Mouse (Mus musculus) embryonic facial prominence, embryonic 14.5 days (tissue): ENCODE results near the gene Ttll5. TPM values are rescaled to one million over a fixed set of nuclear protein-coding genes. Genes with fewer than 3 reads are reported as not detected.

Experiments used
- ATAC-seq: fragments of 200-750 bp; cut with Nextera tagmentation; 2 replicates; pipeline ENCODE4 v1.8.0; 2017; ENCODE audit warnings: low read depth, moderate number of reproducible peaks, moderate TSS enrichment
- DNase-seq: peaks from one replicate; pipeline ENCODE4 v3.0.0-alpha.2; 2015; ENCODE audit warnings: low spot score
- H3K27ac ChIP-seq: fragments of 300-500 bp; sonication (generic); replicated peaks from 2 replicates; pipeline ENCODE4 v1.5.1; 2014; ENCODE audit warnings: low read depth, mild to moderate bottlenecking, low read length, moderate library complexity
- H3K27me3 ChIP-seq: fragments of 300-500 bp; sonication (generic); replicated peaks from 2 replicates; pipeline ENCODE4 v1.6.1; 2014; ENCODE audit warnings: low read length; ENCODE audit not compliant: control insufficient read depth, insufficient read depth
- H3K36me3 ChIP-seq: fragments of 300-500 bp; sonication (generic); 2 replicates; pipeline ENCODE4 v1.6.1; 2014; ENCODE audit warnings: low read length, mixed read lengths; ENCODE audit not compliant: control insufficient read depth, insufficient read depth
- H3K4me1 ChIP-seq: fragments of 300-500 bp; sonication (generic); 2 replicates; pipeline ENCODE4 v1.6.1; 2014; ENCODE audit warnings: antibody characterized with exemption, low read length; ENCODE audit not compliant: control insufficient read depth, insufficient read depth
- H3K4me2 ChIP-seq: fragments of 300-500 bp; sonication (generic); 2 replicates; pipeline ENCODE4 v1.6.1; 2014; ENCODE audit warnings: low read depth, mild to moderate bottlenecking, low read length, moderate library complexity, mixed read lengths
- H3K4me3 ChIP-seq: fragments of 300-500 bp; sonication (generic); 2 replicates; pipeline ENCODE4 v1.5.1; 2014; ENCODE audit warnings: low read depth, mild to moderate bottlenecking, low read length
- H3K9ac ChIP-seq: fragments of 300-500 bp; sonication (generic); 2 replicates; pipeline ENCODE4 v1.6.1; 2014; ENCODE audit warnings: low read depth, mild to moderate bottlenecking, low read length, moderate library complexity, mixed read lengths
- H3K9me3 ChIP-seq: fragments of 300-500 bp; sonication (generic); 2 replicates; pipeline ENCODE4 v1.6.1; 2016; ENCODE audit warnings: low read length; ENCODE audit not compliant: control insufficient read depth
- WGBS: fragments of 180-500 bp; shearing (Covaris S2); extraction: QIAGEN DNeasy Blood & Tissue Kit; methylation state at CpG from one replicate; pipeline ENCODE4 v1.1.7; 2014; 5-methylcytosine and 5-hydroxymethylcytosine counted together
- polyA plus RNA-seq: library from polyadenylated mRNA; unstranded; fragments of >200 nt; fragmentation: Nextera tagmentation; extraction: Ambion mirVana; gene quantifications from 2 replicates; pipeline ENCODE4 v1.2.1, GENCODE M21; 2014

Gene Ttll5
- polyA plus RNA-seq, 1 experiment from 2014 or later = 12.4 TPM

GRCm38 (mm10) chr12:85828856-85829255 lies 4.4 kb downstream of the Ttll5 start:
- Histone ChIP-seq H3K4me2 (no peak overlapping the region), H3K9ac (no peak overlapping the region), H3K27ac (no peak overlapping the region), H3K9me3 (no peaks in the 10 kb centered on the region), H3K4me1 (peaks cover under 1% of the 10 kb centered on the region; the same call in 1 of the 2 replicates), H3K4me3 (no peak overlapping the region), H3K27me3 (no peaks in the 10 kb centered on the region), H3K36me3 (peaks cover 21% of the 10 kb centered on the region; the same call in 1 of the 2 replicates)
- no peak for DNase-seq
- WGBS = 93% methylated on average over 3 of the region's 3 CpGs
- no peak for ATAC-seq

DNA sequence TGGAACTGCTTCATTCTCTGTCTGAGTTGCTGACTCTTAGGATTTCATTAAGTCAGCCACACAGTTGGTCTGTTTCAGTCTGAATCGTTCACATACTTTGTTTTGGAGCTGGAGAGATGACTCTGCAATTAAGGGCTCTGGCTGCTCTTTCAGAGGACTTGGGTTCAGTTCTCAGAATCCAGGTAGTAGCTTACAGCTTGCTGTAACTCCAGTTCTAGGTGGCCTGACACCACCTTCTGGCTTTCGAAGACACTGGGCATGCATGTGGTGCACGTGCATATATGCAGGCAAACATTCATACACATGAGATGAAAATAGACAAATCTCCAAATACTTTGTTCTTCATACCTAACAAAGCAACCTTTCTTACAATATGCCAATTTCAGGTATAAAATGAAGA lies 5.4 kb downstream of the Ttll5 start:
- DNase-seq (no peak), ATAC-seq (no peak)
- 88% methylated on average over 3 of the region's 3 CpGs for WGBS

DNA sequence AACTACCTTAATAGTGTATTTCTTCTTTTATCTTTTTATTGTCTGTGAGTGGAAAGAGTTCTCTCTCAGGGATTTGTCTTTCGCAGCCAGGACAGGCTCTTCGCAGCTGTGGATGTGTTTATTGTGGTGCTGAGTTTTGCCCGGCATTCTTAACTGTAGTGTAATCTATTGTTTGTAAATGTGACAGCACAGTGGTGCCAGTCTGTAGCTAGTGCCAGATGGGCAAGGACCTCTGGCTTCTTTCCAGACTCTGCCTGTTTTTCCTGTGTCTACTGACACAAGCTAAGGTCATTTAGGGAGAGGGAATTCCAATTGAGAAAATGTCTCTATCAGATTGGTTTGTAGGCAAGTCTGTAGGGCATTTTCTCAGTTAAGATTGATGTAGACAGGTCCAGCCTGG lies 6.2 kb downstream of the Ttll5 start:
- peaks cover 21% of the 10 kb centered on the region; the same call in 1 of the 2 replicates for H3K36me3 ChIP-seq
- no peak overlapping the region for H3K4me2 ChIP-seq
- H3K9ac ChIP-seq = no peak overlapping the region
- no peak for DNase-seq
- H3K4me3 ChIP-seq = no peak overlapping the region
- no peak for ATAC-seq
- WGBS = 88% methylated on average over 3 of the region's 3 CpGs
- no peak overlapping the region for H3K27ac ChIP-seq
- H3K4me1 ChIP-seq = no peaks in the 10 kb centered on the region
- H3K27me3 ChIP-seq = no peaks in the 10 kb centered on the region
- no peaks in the 10 kb centered on the region for H3K9me3 ChIP-seq

More for the DNA sequence above, 5.4 kb downstream of the Ttll5 start:
- peaks cover 21% of the 10 kb centered on the region; the same call in 1 of the 2 replicates for H3K36me3 ChIP-seq
- H3K9me3 ChIP-seq = no peaks in the 10 kb centered on the region
- H3K4me1 ChIP-seq = no peaks in the 10 kb centered on the region
- H3K4me3 ChIP-seq = no peak overlapping the region
- no peak overlapping the region for H3K4me2 ChIP-seq
- H3K27me3 ChIP-seq = no peaks in the 10 kb centered on the region
- no peak overlapping the region for H3K27ac ChIP-seq
- H3K9ac ChIP-seq = no peak overlapping the region

DNA sequence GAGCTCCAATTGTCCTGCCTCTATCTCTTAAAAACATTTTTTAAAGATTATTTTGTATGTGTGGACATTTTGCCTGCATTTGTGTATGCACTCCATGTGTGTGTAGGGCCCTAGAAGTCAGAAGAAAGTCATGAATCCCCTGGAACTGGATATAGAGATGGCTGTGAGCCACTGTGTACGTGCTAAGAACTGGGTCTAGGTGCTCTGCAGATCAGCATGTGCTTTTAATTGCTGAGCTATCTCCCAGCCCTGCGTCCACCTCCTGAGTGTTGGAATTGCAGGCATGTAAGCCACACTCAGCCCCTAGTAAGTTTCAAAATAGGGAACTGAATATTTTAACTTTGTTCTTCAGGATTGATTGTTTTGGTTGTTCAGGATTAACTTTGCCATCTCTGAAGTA lies 10.1 kb downstream of the Ttll5 start:
- no peaks in the 10 kb centered on the region for H3K27me3 ChIP-seq
- no peak overlapping the region for H3K4me2 ChIP-seq
- no peaks in the 10 kb centered on the region for H3K9me3 ChIP-seq
- H3K4me1 ChIP-seq = no peaks in the 10 kb centered on the region
- ATAC-seq (no peak), DNase-seq (no peak)
- H3K9ac ChIP-seq = no peak overlapping the region
- peaks cover 19% of the 10 kb centered on the region; the same call in 1 of the 2 replicates for H3K36me3 ChIP-seq
- H3K27ac ChIP-seq = no peak overlapping the region
- no peak overlapping the region for H3K4me3 ChIP-seq
- WGBS = 62% methylated on average over 2 of the region's 2 CpGs

- no peak overlapping the region for H3K4me2 ChIP-seq
- 84% methylated on average over 2 of the region's 2 CpGs for WGBS
- H3K4me1 ChIP-seq = no peaks in the 10 kb centered on the region
- 0 out of 2 replicates have a peak, but pooled peaks cover 7% of the 10 kb centered on the region for H3K36me3 ChIP-seq
- no peak for ATAC-seq
- DNase-seq = no peak
- H3K9me3 ChIP-seq = no peaks in the 10 kb centered on the region
- H3K27ac ChIP-seq = no peak overlapping the region
- no peak overlapping the region for H3K9ac ChIP-seq
- H3K4me3 ChIP-seq = no peak overlapping the region
- H3K27me3 ChIP-seq = no peaks in the 10 kb centered on the region
Observed at GRCm38 (mm10) chr12:85837765-85838164, 13.3 kb downstream of the Ttll5 start.

DNA sequence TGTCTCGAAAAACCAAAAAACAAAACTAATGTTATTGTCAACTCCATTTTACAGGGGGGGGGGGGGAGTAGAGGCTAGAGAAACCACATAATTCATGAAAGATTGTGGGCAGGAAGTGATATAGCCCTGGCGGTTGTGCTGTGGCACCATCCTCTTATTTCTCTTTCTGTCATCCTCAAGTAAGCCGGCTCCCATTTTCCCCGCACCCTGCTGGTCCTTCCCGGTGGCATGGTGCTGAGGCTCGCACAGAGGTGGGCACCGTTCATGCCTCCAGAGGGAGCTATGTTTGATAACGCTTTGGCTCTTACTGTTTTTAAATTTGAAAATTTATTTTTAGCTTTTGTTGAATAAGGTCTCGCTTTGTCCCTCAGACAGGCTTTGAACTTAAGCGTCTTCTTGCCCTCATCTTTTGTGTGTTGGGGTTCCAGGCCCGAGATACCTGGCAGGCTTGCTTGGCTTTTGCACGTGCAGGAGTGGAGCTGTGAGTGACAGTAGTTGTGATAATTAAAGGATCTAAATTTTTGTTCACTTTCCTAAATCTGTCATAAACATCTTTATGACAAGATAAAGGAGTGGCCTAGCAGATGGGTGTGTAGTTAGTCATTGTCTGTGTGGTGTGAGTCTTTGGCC lies 15.0 kb downstream of the Ttll5 start:
- WGBS = 92% methylated on average over 12 of the region's 12 CpGs

DNA sequence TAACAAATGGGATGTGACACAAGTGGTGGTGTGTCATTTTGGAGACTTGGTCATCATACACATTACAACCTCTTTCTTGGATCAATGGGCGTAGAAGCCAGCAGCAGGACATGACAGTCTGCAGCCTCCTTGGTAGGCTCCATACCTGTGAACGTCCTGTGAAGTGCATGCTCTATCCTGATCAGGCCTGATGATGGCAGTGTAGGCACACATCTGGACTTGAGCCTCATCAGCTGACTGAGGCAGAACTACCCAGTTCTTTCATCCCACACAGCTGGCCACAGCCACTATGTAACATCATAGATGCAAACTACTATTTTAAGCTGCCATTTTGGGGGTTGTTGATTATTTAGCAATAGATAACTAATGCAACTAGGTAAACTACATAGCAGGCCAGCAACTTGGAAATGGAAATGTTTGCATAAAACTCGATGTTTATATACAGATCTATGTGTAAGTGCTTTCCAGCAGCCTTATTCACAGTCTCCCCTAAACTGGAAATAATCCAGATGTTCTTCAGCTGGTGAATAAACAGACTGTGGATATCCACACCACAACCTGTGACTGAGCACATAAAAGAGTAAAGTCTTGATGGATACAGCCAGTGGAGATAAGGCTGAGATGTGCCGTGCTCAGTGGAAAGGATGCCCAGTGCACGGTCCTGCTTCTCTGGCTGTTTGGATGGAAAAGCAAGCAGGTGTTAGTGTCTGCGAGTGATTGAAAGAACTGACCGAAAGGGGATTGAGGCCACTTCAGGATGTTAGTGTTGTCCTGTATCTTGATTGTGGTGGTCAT lies 23.9 kb downstream of the Ttll5 start:
- peak; percentile 81; the same call in 1 of the 2 replicates for ATAC-seq
- no peak overlapping the region for H3K4me3 ChIP-seq
- H3K9ac ChIP-seq = no peak overlapping the region
- no peak overlapping the region for H3K4me2 ChIP-seq
- peak; percentile 68 for DNase-seq
- WGBS = 77% methylated on average over 7 of the region's 7 CpGs
- H3K4me1 ChIP-seq = no peaks in the 10 kb centered on the region
- no peak overlapping the region for H3K27ac ChIP-seq
- H3K9me3 ChIP-seq = no peaks in the 10 kb centered on the region
- no peaks in the 10 kb centered on the region for H3K27me3 ChIP-seq
- peaks cover 22% of the 10 kb centered on the region; the same call in 1 of the 2 replicates for H3K36me3 ChIP-seq

More for the DNA sequence above, 15.0 kb downstream of the Ttll5 start:
- Histone ChIP-seq H3K27me3 (no peaks in the 10 kb centered on the region), H3K9ac (no peak overlapping the region), H3K27ac (no peak overlapping the region), H3K4me1 (no peaks in the 10 kb centered on the region), H3K4me3 (no peak overlapping the region), H3K36me3 (peaks cover 12% of the 10 kb centered on the region; the same call in 1 of the 2 replicates), H3K4me2 (no peak overlapping the region), H3K9me3 (no peaks in the 10 kb centered on the region)
- ATAC-seq (no peak), DNase-seq (no peak)

DNA sequence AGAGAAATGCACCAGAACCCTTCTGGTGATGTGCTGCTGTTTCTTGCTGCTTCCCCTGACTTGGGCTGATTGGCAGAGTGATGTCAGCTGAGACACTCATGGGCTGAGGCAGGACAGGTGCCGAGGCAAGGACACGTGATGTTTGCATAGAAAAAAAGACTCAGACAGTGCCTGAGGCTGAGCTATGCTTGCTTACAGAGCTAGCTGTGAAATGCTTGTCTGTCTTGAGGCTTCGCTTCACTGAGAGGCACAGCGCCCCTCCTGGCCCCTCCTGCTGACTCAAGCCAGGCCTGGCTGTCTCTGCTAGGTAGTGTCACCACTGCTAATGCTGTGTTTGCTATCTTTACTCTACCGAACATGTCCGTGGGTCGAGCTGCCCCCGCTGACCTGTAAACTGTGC lies 26.2 kb downstream of the Ttll5 start:
- DNase-seq (no peak), ATAC-seq (no peak)
- WGBS = 83% methylated on average over 8 of the region's 8 CpGs
- no peaks in the 10 kb centered on the region for H3K9me3 ChIP-seq
- H3K4me2 ChIP-seq = no peak overlapping the region
- no peaks in the 10 kb centered on the region for H3K27me3 ChIP-seq
- H3K4me3 ChIP-seq = no peak overlapping the region
- peaks cover 11% of the 10 kb centered on the region; the same call in 1 of the 2 replicates for H3K36me3 ChIP-seq
- H3K9ac ChIP-seq = no peak overlapping the region
- H3K4me1 ChIP-seq = no peaks in the 10 kb centered on the region
- no peak overlapping the region for H3K27ac ChIP-seq
